Mouse (Mus musculus) erythroblast, embryonic 14.5 days (primary cell): Measurements from ENCODE around the gene Scn8a. TPM values are rescaled to one million over a fixed set of nuclear protein-coding genes. Genes with fewer than 3 reads are reported as not detected.

Experiments used
- H3K27me3 ChIP-seq: 2 replicates; pipeline ENCODE4 v1.6.1; 2012; ENCODE audit warnings: inconsistent platforms; ENCODE audit not compliant: control insufficient read depth
- H3K36me3 ChIP-seq: 2 replicates; pipeline ENCODE4 v1.6.1; 2012; ENCODE audit warnings: mild to moderate bottlenecking, inconsistent platforms; ENCODE audit not compliant: control insufficient read depth
- H3K4me1 ChIP-seq: 2 replicates; pipeline ENCODE4 v1.6.1; 2012; ENCODE audit warnings: inconsistent platforms; ENCODE audit not compliant: control insufficient read depth
- H3K4me3 ChIP-seq: replicated peaks from 2 replicates; pipeline ENCODE3; 2012; ENCODE audit warnings: moderate library complexity, mild to moderate bottlenecking, inconsistent platforms
- H3K9me3 ChIP-seq: 2 replicates; pipeline ENCODE4 v1.6.1; 2012; ENCODE audit warnings: low read length, inconsistent platforms, mixed read lengths; ENCODE audit not compliant: control insufficient read depth
- GATA1 ChIP-seq: IDR thresholded peaks from 2 replicates; pipeline ENCODE4 v1.6.1; 2012; ENCODE audit warnings: low read length, inconsistent platforms, mixed read lengths
- TAL1 ChIP-seq: IDR thresholded peaks from 3 replicates; pipeline ENCODE4 v1.6.1; 2012; ENCODE audit warnings: low read length, inconsistent platforms, mixed read lengths
- polyA plus RNA-seq: library from polyadenylated mRNA; stranded (reverse); fragments of >175 nt; gene quantifications from 2 replicates; pipeline ENCODE4 v1.2.3, GENCODE M21; 2012

Scn8a gene
- polyA plus RNA-seq, 1 experiment, result not detected

- no peaks in the 10 kb centered on the region for H3K36me3 ChIP-seq
- H3K4me1 ChIP-seq, result no peaks in the 10 kb centered on the region; the same call in 1 of the 2 replicates
- peaks cover 12% of the 10 kb centered on the region for H3K9me3 ChIP-seq
- H3K27me3 ChIP-seq, result peaks cover 89% of the 10 kb centered on the region
- TF ChIP-seq GATA1, result no peak
- TF ChIP-seq TAL1, result no peak
- no peak overlapping the region for H3K4me3 ChIP-seq
These were observed 178.8 kb downstream of the Scn8a start for GRCm38 (mm10) chr15:101048338-101048896.

GRCm38 (mm10) chr15:101051869-101052268 lies 182.2 kb downstream of the Scn8a start:
- Histone ChIP-seq H3K9me3 (peaks cover 11% of the 10 kb centered on the region), H3K4me3 (no peak overlapping the region), H3K36me3 (no peaks in the 10 kb centered on the region), H3K4me1 (no peaks in the 10 kb centered on the region; the same call in 1 of the 2 replicates), H3K27me3 (peaks cover 78% of the 10 kb centered on the region)
- TF ChIP-seq GATA1, result no peak
- no peak for TF ChIP-seq TAL1

GRCm38 (mm10) chr15:101052560-101053501 lies 183.2 kb downstream of the Scn8a start:
- Histone ChIP-seq H3K4me1 (no peaks in the 10 kb centered on the region; the same call in 1 of the 2 replicates), H3K4me3 (no peak overlapping the region), H3K27me3 (peaks cover 69% of the 10 kb centered on the region), H3K9me3 (peaks cover 11% of the 10 kb centered on the region), H3K36me3 (no peaks in the 10 kb centered on the region)
- TF ChIP-seq TAL1 (no peak), GATA1 (no peak)

- H3K4me3 ChIP-seq, result no peak overlapping the region
- H3K9me3 ChIP-seq, result peaks cover 11% of the 10 kb centered on the region
- TF ChIP-seq GATA1 (no peak), TAL1 (no peak)
- H3K4me1 ChIP-seq, result no peaks in the 10 kb centered on the region; the same call in 1 of the 2 replicates
- no peaks in the 10 kb centered on the region for H3K36me3 ChIP-seq
- peaks cover 58% of the 10 kb centered on the region for H3K27me3 ChIP-seq
These were observed 184.3 kb downstream of the Scn8a start for GRCm38 (mm10) chr15:101053832-101054459.

- Histone ChIP-seq H3K9me3 (peaks cover 11% of the 10 kb centered on the region), H3K4me1 (no peaks in the 10 kb centered on the region; the same call in 1 of the 2 replicates), H3K4me3 (no peak overlapping the region), H3K36me3 (no peaks in the 10 kb centered on the region), H3K27me3 (peaks cover 57% of the 10 kb centered on the region)
- TF ChIP-seq GATA1, result no peak
- TF ChIP-seq TAL1, result no peak
These were observed 184.9 kb downstream of the Scn8a start for GRCm38 (mm10) chr15:101054541-101054940.

- Histone ChIP-seq H3K36me3 (no peaks in the 10 kb centered on the region), H3K9me3 (peaks cover 11% of the 10 kb centered on the region), H3K4me1 (no peaks in the 10 kb centered on the region; the same call in 1 of the 2 replicates), H3K4me3 (no peak overlapping the region), H3K27me3 (peaks cover 44% of the 10 kb centered on the region)
- no peak for TF ChIP-seq GATA1
These were observed 186.6 kb downstream of the Scn8a start for GRCm38 (mm10) chr15:101056225-101056624.

GRCm38 (mm10) chr15:101059570-101060279 lies 190.1 kb downstream of the Scn8a start:
- Histone ChIP-seq H3K27me3 (peaks cover 9% of the 10 kb centered on the region), H3K4me1 (no peaks in the 10 kb centered on the region), H3K9me3 (no peaks in the 10 kb centered on the region), H3K36me3 (no peaks in the 10 kb centered on the region), H3K4me3 (no peak overlapping the region)
- TF ChIP-seq TAL1 (no peak), GATA1 (no peak)

GRCm38 (mm10) chr15:101060280-101060852 lies 190.7 kb downstream of the Scn8a start:
- no peak overlapping the region for H3K4me3 ChIP-seq
- no peaks in the 10 kb centered on the region for H3K4me1 ChIP-seq
- peaks cover 4% of the 10 kb centered on the region for H3K27me3 ChIP-seq
- H3K36me3 ChIP-seq, result no peaks in the 10 kb centered on the region
- H3K9me3 ChIP-seq, result no peaks in the 10 kb centered on the region
- no peak for TF ChIP-seq GATA1
- no peak for TF ChIP-seq TAL1
